Mouse (Mus musculus) intestine, embryonic 14.5 days (tissue): ENCODE results near the gene Ptprt. TPM values are rescaled to one million over a fixed set of nuclear protein-coding genes. Genes with fewer than 3 reads are reported as not detected.

Experiments
- ATAC-seq: fragments of 200-750 bp; cut with Nextera tagmentation; replicated peaks from 2 replicates; pipeline ENCODE4 v1.8.0; 2017; ENCODE audit warnings: low read depth, moderate number of reproducible peaks, moderate TSS enrichment, moderate library complexity; ENCODE audit not compliant: low FRiP score, low TSS enrichment
- DNase-seq: peaks from one replicate; pipeline ENCODE4 v3.0.0-alpha.2; 2018; ENCODE audit warnings: low spot score
- H3K27ac ChIP-seq: fragments of 300-500 bp; sonication (generic); 2 replicates; pipeline ENCODE4 v1.5.1; 2014; ENCODE audit warnings: low read depth, mild to moderate bottlenecking, control low read depth
- H3K27me3 ChIP-seq: fragments of 300-500 bp; sonication (generic); replicated peaks from 2 replicates; pipeline ENCODE4 v1.6.1; 2014; ENCODE audit warnings: low read length, control low read depth; ENCODE audit not compliant: control insufficient read depth, insufficient read depth
- H3K36me3 ChIP-seq: fragments of 300-500 bp; sonication (generic); 2 replicates; pipeline ENCODE4 v1.6.1; 2014; ENCODE audit warnings: low read length, control low read depth; ENCODE audit not compliant: control insufficient read depth, insufficient read depth
- H3K4me1 ChIP-seq: fragments of 300-500 bp; sonication (generic); replicated peaks from 2 replicates; pipeline ENCODE4 v1.6.1; 2014; ENCODE audit warnings: low read length, control low read depth, mixed read lengths; ENCODE audit not compliant: control insufficient read depth, insufficient read depth
- H3K4me2 ChIP-seq: fragments of 300-500 bp; sonication (generic); 2 replicates; pipeline ENCODE4 v1.6.1; 2014; ENCODE audit warnings: low read length
- H3K4me3 ChIP-seq: fragments of 300-500 bp; sonication (generic); 2 replicates; pipeline ENCODE4 v1.5.1; 2014; ENCODE audit warnings: low read depth, low read length, control low read depth, mixed read lengths
- H3K9ac ChIP-seq: fragments of 300-500 bp; sonication (generic); 2 replicates; pipeline ENCODE4 v1.6.1; 2014; ENCODE audit warnings: mild to moderate bottlenecking, low read length
- H3K9me3 ChIP-seq: fragments of 300-500 bp; sonication (generic); 2 replicates; pipeline ENCODE4 v1.6.1; 2016; ENCODE audit warnings: low read length, control low read depth; ENCODE audit not compliant: control insufficient read depth
- WGBS: fragments of 180-500 bp; shearing (Covaris S2); extraction: QIAGEN DNeasy Blood & Tissue Kit; methylation state at CpG from one replicate; pipeline ENCODE4 v1.1.7; 2014; 5-methylcytosine and 5-hydroxymethylcytosine counted together
- polyA plus RNA-seq: library from polyadenylated mRNA; unstranded; fragments of >200 nt; fragmentation: Nextera tagmentation; extraction: Ambion mirVana; gene quantifications from 2 replicates; pipeline ENCODE4 v1.2.1, GENCODE M21; 2014

The Ptprt gene
- polyA plus RNA-seq, result 0.97 and 1.4 TPM in 2 replicates

GRCm38 (mm10) chr2:162660941-162661386 lies at the start of gene Ptprt:
TSS of gene Ptprt (minus strand) at chr2:162661147.
- Histone ChIP-seq H3K36me3 (no peaks in the 10 kb centered on the region), H3K4me2 (peak within 1 kb of the TSS; percentile 94), H3K27ac (no peak within 1 kb of the TSS), H3K4me1 (peaks cover 11% of the 10 kb centered on the region), H3K9me3 (no peaks in the 10 kb centered on the region), H3K4me3 (peak within 1 kb of the TSS; percentile 47), H3K9ac (no peak within 1 kb of the TSS), H3K27me3 (peaks cover 55% of the 10 kb centered on the region)
- under 1% methylated on average over 50 of the region's 73 CpGs for WGBS
- DNase-seq (peak; percentile 53), ATAC-seq (peak; percentile 65)

GRCm38 (mm10) chr2:162710443-162710842 lies 49.5 kb upstream of the Ptprt start:
- ATAC-seq, result no peak

GRCm38 (mm10) chr2:162699691-162700090 lies 38.7 kb upstream of the Ptprt start:
- Histone ChIP-seq H3K4me1 (no peaks in the 10 kb centered on the region; the same call in 1 of the 2 replicates), H3K9me3 (no peaks in the 10 kb centered on the region), H3K4me2 (no peak overlapping the region), H3K27ac (no peak overlapping the region), H3K4me3 (no peak overlapping the region), H3K36me3 (no peaks in the 10 kb centered on the region), H3K9ac (no peak overlapping the region), H3K27me3 (no peaks in the 10 kb centered on the region)
- ATAC-seq (no peak), DNase-seq (no peak)
- 76% methylated on average over 3 of the region's 3 CpGs for WGBS

More at GRCm38 (mm10) chr2:162710443-162710842, 49.5 kb upstream of the Ptprt start:
- Histone ChIP-seq H3K9ac (no peak overlapping the region), H3K4me2 (no peak overlapping the region), H3K27me3 (no peaks in the 10 kb centered on the region), H3K4me1 (no peaks in the 10 kb centered on the region), H3K9me3 (no peaks in the 10 kb centered on the region), H3K27ac (no peak overlapping the region), H3K4me3 (no peak overlapping the region), H3K36me3 (no peaks in the 10 kb centered on the region)
- 78% methylated on average over 2 of the region's 2 CpGs for WGBS
- no peak for DNase-seq

- Histone ChIP-seq H3K27ac (no peak overlapping the region), H3K36me3 (no peaks in the 10 kb centered on the region), H3K9ac (no peak overlapping the region), H3K4me3 (no peak overlapping the region), H3K4me1 (no peaks in the 10 kb centered on the region; the same call in 1 of the 2 replicates), H3K9me3 (no peaks in the 10 kb centered on the region), H3K27me3 (no peaks in the 10 kb centered on the region), H3K4me2 (no peak overlapping the region)
- no peak for DNase-seq
- ATAC-seq, result no peak
Observed at GRCm38 (mm10) chr2:162699036-162699435, 38.1 kb upstream of the Ptprt start.

- ATAC-seq (no peak), DNase-seq (no peak)
- H3K4me3 ChIP-seq, result no peak overlapping the region
- no peaks in the 10 kb centered on the region for H3K27me3 ChIP-seq
- H3K27ac ChIP-seq, result no peak overlapping the region
- no peak overlapping the region for H3K4me2 ChIP-seq
- no peak overlapping the region for H3K9ac ChIP-seq
- H3K4me1 ChIP-seq, result no peaks in the 10 kb centered on the region; the same call in 1 of the 2 replicates
- H3K9me3 ChIP-seq, result no peaks in the 10 kb centered on the region
- 69% methylated on average over 8 of the region's 8 CpGs for WGBS
- H3K36me3 ChIP-seq, result no peaks in the 10 kb centered on the region
Observed at GRCm38 (mm10) chr2:162698068-162698467, 37.1 kb upstream of the Ptprt start.

- Histone ChIP-seq H3K4me3 (no peak overlapping the region), H3K36me3 (no peaks in the 10 kb centered on the region), H3K9me3 (no peaks in the 10 kb centered on the region), H3K27me3 (no peaks in the 10 kb centered on the region), H3K4me1 (no peaks in the 10 kb centered on the region; the same call in 1 of the 2 replicates), H3K4me2 (no peak overlapping the region), H3K27ac (no peak overlapping the region), H3K9ac (no peak overlapping the region)
- 52% methylated on average over 10 of the region's 10 CpGs for WGBS
- ATAC-seq (no peak), DNase-seq (no peak)
Observed at GRCm38 (mm10) chr2:162697151-162697550, 36.2 kb upstream of the Ptprt start.

GRCm38 (mm10) chr2:162692143-162692542 lies 31.2 kb upstream of the Ptprt start:
- ATAC-seq (no peak), DNase-seq (no peak)
- no peak overlapping the region for H3K9ac ChIP-seq
- H3K4me1 ChIP-seq, result no peaks in the 10 kb centered on the region
- 88% methylated on average over 12 of the region's 12 CpGs for WGBS
- H3K4me3 ChIP-seq, result no peak overlapping the region
- no peaks in the 10 kb centered on the region for H3K27me3 ChIP-seq
- H3K9me3 ChIP-seq, result no peaks in the 10 kb centered on the region
- no peak overlapping the region for H3K4me2 ChIP-seq
- no peaks in the 10 kb centered on the region for H3K36me3 ChIP-seq
- H3K27ac ChIP-seq, result no peak overlapping the region

- H3K4me2 ChIP-seq, result no peak overlapping the region
- no peak overlapping the region for H3K4me3 ChIP-seq
- peak; percentile 72 for DNase-seq
- ATAC-seq, result no peak
- no peaks in the 10 kb centered on the region for H3K27me3 ChIP-seq
- H3K36me3 ChIP-seq, result no peaks in the 10 kb centered on the region
- H3K27ac ChIP-seq, result no peak overlapping the region
- H3K4me1 ChIP-seq, result no peaks in the 10 kb centered on the region
- H3K9ac ChIP-seq, result no peak overlapping the region
- whole genome bisulfite sequencing, result 10% methylated on average over 6 of the region's 6 CpGs
- H3K9me3 ChIP-seq, result no peaks in the 10 kb centered on the region
Observed at GRCm38 (mm10) chr2:162682674-162683073, 21.7 kb upstream of the Ptprt start.

- H3K9ac ChIP-seq, result no peak overlapping the region
- DNase-seq (no peak), ATAC-seq (no peak)
- H3K9me3 ChIP-seq, result no peaks in the 10 kb centered on the region
- peaks cover 11% of the 10 kb centered on the region for H3K4me1 ChIP-seq
- H3K27ac ChIP-seq, result no peak overlapping the region
- H3K4me3 ChIP-seq, result no peak overlapping the region
- 13% methylated on average over 1 of the region's 1 CpGs for WGBS
- no peaks in the 10 kb centered on the region for H3K36me3 ChIP-seq
- H3K4me2 ChIP-seq, result no peak overlapping the region
- H3K27me3 ChIP-seq, result peaks cover 52% of the 10 kb centered on the region
Observed at GRCm38 (mm10) chr2:162662431-162662970, 1.6 kb upstream of the Ptprt start.
